Mouse (Mus musculus): Measurements from ENCODE around the gene Gm20388.

Gene Gm20388

DNA sequence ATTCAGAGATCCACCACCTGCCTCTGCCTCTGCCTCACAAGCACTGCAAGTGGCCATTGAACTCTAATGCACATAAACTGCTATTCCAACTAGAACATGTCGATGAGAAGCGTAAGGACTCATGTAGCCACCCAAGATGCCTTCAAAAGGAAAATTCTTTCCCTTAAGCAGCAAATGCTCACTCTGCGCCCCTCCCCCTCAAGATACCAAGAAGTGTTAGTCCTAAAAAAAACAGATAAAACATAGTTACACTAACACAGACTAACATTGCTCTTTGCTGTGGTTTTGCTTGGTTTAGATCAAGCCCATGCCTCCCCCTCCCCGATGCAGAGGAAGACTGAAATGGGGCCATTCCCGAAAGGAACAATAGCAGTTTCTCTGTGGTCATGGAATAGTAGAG, 3040.8 kb downstream of the Gm20388 start:
- in situ Hi-C loops (cut with MboI) = no loop called here

- in situ Hi-C loops (cut with MboI) = no loop called here
These were observed 3042.4 kb downstream of the Gm20388 start for GRCm38 (mm10) chr8:122953028-122953427.

- in situ Hi-C loops (cut with MboI) = no loop called here
These were observed 3043.6 kb downstream of the Gm20388 start for GRCm38 (mm10) chr8:122954090-122954799.

DNA sequence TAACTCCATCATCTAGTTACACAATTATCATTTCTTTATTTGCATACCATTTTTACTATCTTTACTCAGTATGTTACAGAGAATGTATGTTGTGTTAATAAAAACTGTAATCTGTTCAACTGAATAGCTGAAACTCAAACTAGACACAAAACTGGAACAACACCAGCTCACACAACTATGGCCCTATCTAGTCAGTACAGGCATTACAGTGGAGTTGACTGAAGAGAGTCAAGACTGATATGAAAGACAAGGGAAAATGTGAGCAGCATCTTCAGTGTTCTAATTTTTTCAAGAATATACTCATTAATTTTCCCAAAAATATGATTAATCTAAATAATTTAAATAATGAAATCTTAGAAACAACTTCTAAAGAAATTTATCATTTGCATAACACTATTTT, 3044.6 kb downstream of the Gm20388 start:
- in situ Hi-C loops (cut with MboI) = no loop called here

DNA sequence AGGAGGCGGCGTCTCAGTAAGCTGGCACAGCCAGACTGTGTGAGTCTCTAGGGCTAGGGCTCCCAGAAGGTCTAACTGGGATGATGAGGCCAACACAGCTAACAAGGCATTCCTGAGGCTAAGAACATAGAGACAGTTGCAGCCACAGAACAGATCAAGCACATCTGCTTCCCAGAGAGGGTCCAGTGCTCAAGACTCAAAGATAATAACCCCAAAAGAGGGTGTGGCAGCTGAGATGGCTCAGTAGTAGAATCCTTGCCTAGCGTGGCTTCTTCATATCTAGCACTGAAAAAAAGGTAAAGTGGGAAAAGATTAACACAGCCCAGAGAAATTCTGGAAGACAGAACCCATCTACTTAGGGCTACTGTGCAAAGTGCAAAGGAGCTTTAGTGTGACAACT, 3045.4 kb downstream of the Gm20388 start:
- in situ Hi-C loops (cut with MboI) = no loop called here

DNA sequence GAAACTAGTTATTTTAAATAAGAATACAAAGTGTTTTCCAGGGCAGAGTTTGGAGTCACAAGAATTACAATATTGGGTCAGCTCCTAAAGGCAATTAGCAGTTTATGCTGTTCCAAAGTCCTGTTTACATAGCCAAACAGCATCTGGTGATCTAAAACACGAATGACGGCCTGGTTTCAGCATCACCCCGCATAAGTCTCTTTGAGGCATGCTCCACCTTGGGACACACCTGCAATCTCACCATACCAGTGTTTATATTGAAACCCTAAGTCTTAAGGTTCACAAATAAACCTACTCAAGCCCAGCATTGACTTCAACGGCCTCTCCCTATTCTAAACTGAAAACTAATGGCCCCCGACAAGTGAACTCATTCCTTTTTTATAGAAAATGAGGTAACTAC, 3049.7 kb downstream of the Gm20388 start:
- in situ Hi-C loops (cut with MboI) = no loop called here

- in situ Hi-C loops (cut with MboI) = no loop called here
These were observed 3050.3 kb downstream of the Gm20388 start for GRCm38 (mm10) chr8:122960932-122961331.

DNA sequence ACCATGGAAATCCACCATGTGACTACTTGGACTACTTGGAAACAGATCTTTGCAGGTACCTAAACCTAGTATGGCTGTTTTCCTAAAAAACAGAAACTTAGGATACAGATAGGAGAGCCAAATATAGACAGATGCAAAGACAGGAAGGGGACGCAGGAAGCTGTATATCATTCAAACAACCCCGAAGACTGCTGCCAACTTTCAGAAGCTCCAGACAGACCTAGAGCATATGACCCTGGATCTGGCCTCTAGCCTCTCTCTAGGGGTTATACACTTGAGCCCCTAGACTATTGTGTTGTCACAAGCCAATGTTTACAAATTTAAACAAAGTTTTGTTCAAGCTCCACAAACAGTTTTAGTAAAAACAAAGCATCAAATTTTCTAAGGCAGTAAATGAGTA, 3050.8 kb downstream of the Gm20388 start:
- in situ Hi-C loops (cut with MboI) = no loop called here

- in situ Hi-C loops (cut with MboI) = no loop called here
These were observed 3051.4 kb downstream of the Gm20388 start for GRCm38 (mm10) chr8:122962046-122962445.

- in situ Hi-C loops (cut with MboI) = no loop called here
These were observed 3056.0 kb downstream of the Gm20388 start for GRCm38 (mm10) chr8:122966638-122967037.

DNA sequence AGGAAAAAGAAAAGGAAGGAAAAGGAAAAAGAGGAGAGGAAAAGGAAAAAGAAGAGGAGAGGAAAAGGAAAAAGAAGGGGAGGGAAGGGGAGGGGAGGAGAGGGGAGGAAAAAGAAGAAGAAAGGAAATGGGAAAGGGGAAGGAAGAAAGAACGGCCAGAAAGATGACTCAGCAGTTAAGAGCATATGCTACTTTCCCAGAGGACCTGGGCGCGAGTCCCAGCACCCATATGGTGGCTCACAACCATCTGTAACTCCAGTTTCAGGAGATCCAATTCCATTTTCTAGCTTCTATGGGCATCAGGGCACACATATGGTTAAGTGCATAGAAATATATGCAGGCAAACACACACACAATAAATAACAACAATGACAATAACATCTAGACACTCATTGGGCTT, 3057.5 kb downstream of the Gm20388 start:
- in situ Hi-C loops (cut with MboI) = no loop called here

DNA sequence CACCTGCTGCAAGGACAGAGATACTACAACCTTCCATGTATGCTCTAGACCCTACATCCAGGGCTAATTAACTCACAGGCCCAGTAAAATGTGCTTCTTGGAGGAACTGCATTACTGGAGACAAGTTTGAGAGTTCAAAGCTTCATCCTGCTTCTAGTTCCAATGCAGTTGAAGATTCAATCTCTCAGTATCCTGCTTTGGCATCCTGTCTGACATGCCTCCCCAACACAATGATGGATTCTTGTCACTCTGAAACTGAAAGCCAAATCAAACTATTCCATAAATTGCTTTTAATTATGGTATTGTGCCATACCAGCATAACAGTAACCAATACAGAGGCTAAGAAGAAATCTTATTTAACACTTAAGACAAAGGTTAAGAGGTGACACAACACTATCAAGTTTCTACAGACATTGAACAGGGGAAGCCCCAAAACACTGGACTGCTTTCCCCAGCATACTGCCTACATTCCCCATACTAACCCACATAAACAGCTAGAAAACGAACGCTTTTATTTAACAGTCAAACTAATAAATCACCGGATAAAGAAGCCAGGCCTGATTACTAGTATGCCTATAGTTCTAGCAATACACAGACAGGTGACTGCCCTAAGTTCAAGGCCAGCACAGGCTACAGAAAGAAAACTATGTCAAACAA, 3059.5 kb downstream of the Gm20388 start:
- in situ Hi-C loops (cut with MboI) = no loop called here

DNA sequence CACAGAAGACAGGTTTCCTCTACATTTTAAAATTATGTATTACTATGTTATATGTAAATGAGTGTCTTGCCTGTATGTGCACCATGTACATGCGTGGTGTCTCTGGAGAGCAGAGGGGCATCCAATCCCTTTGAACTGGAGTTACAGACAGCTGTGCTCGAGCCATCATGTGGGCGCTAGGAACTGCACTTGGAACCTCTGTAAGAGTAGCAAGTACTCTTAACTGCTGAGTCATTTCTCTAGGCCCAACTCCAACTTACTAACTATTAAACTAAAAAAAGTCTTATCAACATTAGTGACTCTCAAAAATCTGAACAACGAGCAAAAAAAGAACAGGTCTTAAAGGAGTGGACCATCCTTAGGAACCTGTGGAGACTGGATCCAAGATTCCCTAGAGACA, 3065.4 kb downstream of the Gm20388 start:
- in situ Hi-C loops (cut with MboI) = no loop called here

DNA sequence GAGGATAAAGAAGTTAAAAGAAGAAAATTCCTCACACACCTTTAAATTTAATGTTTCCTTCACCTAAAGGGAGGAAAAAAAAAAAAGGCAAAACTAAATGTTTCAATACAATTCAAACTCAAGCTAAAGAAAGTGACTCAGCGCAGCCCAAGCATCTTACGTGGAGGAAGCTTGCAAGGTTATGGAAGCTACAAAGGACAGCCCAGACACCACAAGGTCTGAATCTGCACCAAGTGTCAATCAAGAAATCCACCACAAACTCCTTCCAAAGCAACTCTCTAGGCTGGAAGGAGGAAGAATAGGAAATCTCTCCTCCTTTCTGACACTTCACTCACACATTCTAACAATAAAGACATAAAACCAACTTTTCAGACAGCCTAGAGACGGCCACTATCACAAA, 3068.8 kb downstream of the Gm20388 start:
- in situ Hi-C loops (cut with MboI) = no loop called here

GRCm38 (mm10) chr8:122979865-122980509, 3069.3 kb downstream of the Gm20388 start:
- in situ Hi-C loops (cut with MboI) = no loop called here

DNA sequence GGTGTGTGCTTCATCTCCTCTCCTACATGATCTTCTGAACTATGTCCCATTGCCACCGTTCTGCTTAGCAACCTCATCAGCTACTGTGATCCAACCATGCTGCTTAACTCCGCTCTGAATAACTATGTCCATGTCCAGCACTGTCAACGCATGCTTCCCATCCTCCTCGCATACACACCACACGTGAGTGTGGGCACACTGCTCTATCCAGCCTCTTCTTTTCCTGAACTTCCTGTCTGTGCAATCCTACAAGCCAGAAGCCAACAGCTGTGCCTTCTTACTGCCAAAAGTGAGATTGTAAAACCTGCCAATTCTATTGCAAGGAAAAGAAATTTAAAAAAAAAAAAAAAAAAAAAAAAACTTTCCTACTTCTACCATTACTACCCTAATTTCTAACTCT, 3071.0 kb downstream of the Gm20388 start:
- in situ Hi-C loops (cut with MboI) = no loop called here

- in situ Hi-C loops (cut with MboI) = no loop called here
These were observed 3072.7 kb downstream of the Gm20388 start for GRCm38 (mm10) chr8:122983178-122983942.

DNA sequence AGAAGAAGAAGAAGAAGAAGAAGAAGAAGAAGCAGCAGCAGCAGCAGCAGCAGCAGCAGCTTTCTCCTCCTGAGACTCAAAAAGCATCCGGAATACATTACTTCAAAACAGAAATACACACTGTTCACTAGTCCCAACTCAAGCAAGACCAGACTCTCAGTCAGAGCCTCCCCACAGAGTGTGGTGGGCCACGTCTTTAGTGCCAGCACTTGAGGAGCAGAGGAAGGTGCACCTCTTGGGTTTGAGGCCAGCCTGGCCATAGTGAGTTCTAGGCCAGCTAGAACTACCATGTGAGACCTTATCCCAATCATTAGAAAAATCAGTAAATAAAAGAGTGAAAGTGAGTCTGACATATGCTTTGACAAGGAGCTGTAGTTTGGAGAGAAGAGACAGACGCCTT, 3073.5 kb downstream of the Gm20388 start:
- in situ Hi-C loops (cut with MboI) = no loop called here

DNA sequence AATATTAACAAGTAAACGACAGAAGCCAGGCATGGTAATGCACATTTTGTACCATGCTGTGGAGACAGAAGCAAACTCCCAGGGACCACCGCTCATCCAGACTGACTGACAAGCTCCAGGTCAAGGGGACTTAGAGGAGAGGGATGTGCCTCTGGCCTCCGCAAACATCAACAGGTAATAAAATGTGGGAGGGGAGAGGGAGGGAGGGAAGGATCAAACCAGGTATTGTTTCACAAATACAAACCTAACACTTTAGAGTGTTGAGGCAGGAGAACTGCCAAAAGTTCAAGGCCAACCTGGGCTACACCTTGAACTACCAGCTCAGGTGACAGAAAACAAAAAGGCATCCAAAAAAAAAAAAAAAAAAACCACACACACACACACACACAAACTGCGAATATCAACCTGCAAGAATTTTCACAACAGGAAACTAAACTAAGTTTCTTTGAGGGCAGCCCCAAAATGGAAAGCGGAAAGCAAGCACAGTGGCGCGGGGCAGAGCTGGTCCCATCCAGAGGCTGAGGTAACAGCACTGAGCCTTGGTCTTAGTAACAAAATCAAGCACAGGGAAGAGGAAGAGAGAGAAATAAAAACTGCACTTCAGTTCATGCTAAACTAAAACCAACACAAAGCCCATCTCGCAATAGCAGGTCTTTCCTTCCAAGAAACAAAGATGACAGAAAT, 3076.0 kb downstream of the Gm20388 start:
- in situ Hi-C loops (cut with MboI) = no loop called here

DNA sequence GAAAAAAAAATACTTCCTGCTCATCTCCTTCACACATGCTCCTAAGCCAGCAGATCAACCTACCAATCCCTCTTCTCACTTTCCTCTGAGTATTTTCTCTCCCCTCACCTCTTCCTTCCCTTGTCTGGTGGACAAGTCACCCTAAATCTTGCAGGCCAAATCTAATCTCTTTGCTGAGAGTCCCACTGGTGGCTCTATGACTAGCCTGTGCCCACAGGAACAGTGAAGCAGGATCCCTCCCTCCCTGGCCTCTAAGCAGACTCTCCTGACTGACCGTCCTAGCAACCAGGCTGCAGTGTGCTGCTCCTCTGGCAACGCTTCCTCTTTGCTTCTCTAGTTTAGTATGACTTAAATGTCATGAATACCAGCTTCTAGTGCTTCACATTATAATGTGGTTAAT, 3076.6 kb downstream of the Gm20388 start:
- in situ Hi-C loops (cut with MboI) = no loop called here

DNA sequence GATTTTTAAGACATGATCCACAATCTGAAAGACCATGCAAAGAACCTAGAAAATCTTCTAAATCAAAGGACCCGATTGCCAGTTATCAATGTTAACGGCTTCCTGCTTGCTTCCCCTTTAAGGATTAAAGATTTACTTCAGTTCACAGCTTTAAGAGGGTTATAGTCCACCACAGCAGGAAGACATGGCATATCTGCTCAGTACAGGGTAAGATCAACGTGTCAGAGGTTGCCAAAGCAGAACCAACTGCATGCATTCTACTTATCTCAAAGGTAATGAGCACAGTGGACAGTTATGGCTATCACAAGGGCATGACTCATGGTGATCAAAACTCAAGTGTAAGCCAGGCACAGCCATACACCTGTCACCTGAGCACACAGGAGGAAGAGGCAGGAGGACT, 3078.3 kb downstream of the Gm20388 start:
- in situ Hi-C loops (cut with MboI) = no loop called here

DNA sequence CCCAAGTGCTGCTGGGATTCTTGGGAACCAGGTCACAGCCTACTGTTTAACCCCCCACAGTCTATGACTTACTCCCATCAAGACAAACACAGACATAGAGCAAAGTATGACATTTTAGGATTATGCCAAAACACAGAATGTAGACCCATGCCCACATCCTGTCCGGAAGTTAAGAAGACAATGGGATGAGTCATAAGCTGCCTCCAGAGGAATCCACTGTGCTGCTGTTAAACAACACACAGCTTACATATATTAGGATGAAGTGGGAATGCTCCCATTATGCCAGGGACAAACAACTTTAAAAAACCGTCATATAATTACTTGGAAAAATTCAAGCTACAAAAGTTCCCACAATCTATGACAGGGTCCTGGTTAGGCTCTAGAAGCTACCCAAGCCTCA, 3079.3 kb downstream of the Gm20388 start:
- in situ Hi-C loops (cut with MboI) = no loop called here
